ENCODE assay signal across 8 mouse cellular contexts in genomic region chr11:66871701-66872100, GRCm38 (mm10). TPM values are rescaled to one million over a fixed set of nuclear protein-coding genes. Genes with fewer than 3 reads are reported as not detected.
DNase-seq lines count a peak whose midpoint lies in the region; ATAC-seq lines count a peak whose summit lies in the region.

No protein-coding gene starts in this region.

- no peak overlapping the region for H3K4me3 ChIP-seq in forebrain, embryonic 15.5 days

- no peaks in the 10 kb centered on the region for H3K4me1 ChIP-seq in forebrain, embryonic 15.5 days

- peak; percentile 21 for DNase-seq in heart, adult 11 months
- DNase-seq in heart, postnatal 25 days (ENCODE audit: low spot score) = no peak
- peak; percentile 13 for DNase-seq in right cerebral cortex, adult 18-20 months
- no peak for DNase-seq in right cerebral cortex, postnatal 25 days
- DNase-seq in lung, postnatal 10 days = peak; percentile 56
- no peak for DNase-seq in thymus, postnatal 4 days
- no peak for DNase-seq in spleen, adult 18-20 months

- ATAC-seq in forebrain, embryonic 15.5 days (replicated peaks) = peak; percentile 41; the same call in 1 of the 2 replicates

- H3K27ac ChIP-seq in forebrain, embryonic 15.5 days (replicated peaks) = no peak overlapping the region

- 12% methylated on average over 5 of the region's 5 CpGs for WGBS in forebrain, embryonic 15.5 days

- H3K27me3 ChIP-seq in forebrain, embryonic 15.5 days = no peaks in the 10 kb centered on the region

- H3K36me3 ChIP-seq in forebrain, embryonic 15.5 days = no peaks in the 10 kb centered on the region

- H3K9me3 ChIP-seq in forebrain, embryonic 15.5 days = no peaks in the 10 kb centered on the region

- intact Hi-C loops in heart, postnatal 25 days (cut with DNase I) = loop anchor here (2.0 to 5.0 kb wide), 4 partner anchors 259 to 1049 kb away; no protein-coding TSS in a partner anchor

- no peak overlapping the region for H3K9ac ChIP-seq in forebrain, embryonic 15.5 days (replicated peaks)

- H3K4me2 ChIP-seq in forebrain, embryonic 15.5 days (replicated peaks) = no peak overlapping the region

RNA-seq across cellular contexts. Expression of gene Pirt, which starts 40.1 kb away (rescaled TPM):
- total RNA-seq in heart, postnatal 25 days (2021) = 10 to 100 TPM in 1 of 2 experiments, 1 to 10 TPM in 1; 9.1 to 11.5 TPM
- polyA plus RNA-seq in forebrain, embryonic 15.5 days (2015; fragmentation: Nextera tagmentation; extraction: Ambion mirVana) = 0.11 TPM in 1 of 2 replicates, not detected in the other

Comparison
In these comparisons a context has a peak if more than half of its experiments do, and no peak if none do; other contexts are left out.
1. DNase-seq: peak in heart, adult 11 months (single experiment), right cerebral cortex, adult 18-20 months (single experiment) and lung, postnatal 10 days (single experiment); none in heart, postnatal 25 days (single experiment), right cerebral cortex, postnatal 25 days (single experiment), thymus, postnatal 4 days (single experiment) and spleen, adult 18-20 months (0 of 2).